Mouse (Mus musculus) CH12.LX (cell line): ENCODE measurements at regions not wholly inside any gene's neighbourhood (a gene's known extent, or its start where the extent isn't known, plus 50 kb on each side); places are given as distances from the start of the nearest gene placed in this dataset.

Experiments used
- CTCF ChIP-seq, 2 experiments: IDR thresholded peaks in 1 of 2; conservative IDR thresholded peaks in 1 of 2; 2 replicates each; pipeline ENCODE4 v1.5.1; 2011 to 2012; ENCODE audit warnings: low read depth in 2 of 2, low read length in 2 of 2, improper control_type of control experiment in 1 of 2, inconsistent platforms in 1 of 2, mild to moderate bottlenecking in 1 of 2, moderate library complexity in 1 of 2
- MAFK ChIP-seq: IDR thresholded peaks from 2 replicates; pipeline ENCODE4 v1.6.1; 2011; ENCODE audit warnings: low read length, improper control_type of control experiment; ENCODE audit not compliant: insufficient replicate concordance
- NRF1 ChIP-seq: IDR thresholded peaks from 2 replicates; pipeline ENCODE4 v1.6.1; 2014; ENCODE audit warnings: low read depth, mild to moderate bottlenecking, inconsistent platforms, low read length, improper control_type of control experiment, moderate library complexity
- PAX5 ChIP-seq: IDR thresholded peaks from 2 replicates; pipeline ENCODE4 v1.6.1; 2012; ENCODE audit warnings: low read length, inconsistent platforms, mixed read lengths
- POLR2A ChIP-seq: IDR thresholded peaks from 2 replicates; pipeline ENCODE4 v1.6.1; 2011; ENCODE audit warnings: low read depth, mild to moderate bottlenecking, improper control_type of control experiment, low read length
- RAD21 ChIP-seq: IDR thresholded peaks from 2 replicates; pipeline ENCODE4 v1.6.1; 2011; ENCODE audit warnings: low read depth, mild to moderate bottlenecking, low read length, improper control_type of control experiment, moderate library complexity
- ZMIZ1 ChIP-seq: IDR thresholded peaks from 2 replicates; pipeline ENCODE4 v1.6.1; 2012; ENCODE audit warnings: low read depth, mild to moderate bottlenecking, inconsistent platforms, low read length, improper control_type of control experiment

DNA sequence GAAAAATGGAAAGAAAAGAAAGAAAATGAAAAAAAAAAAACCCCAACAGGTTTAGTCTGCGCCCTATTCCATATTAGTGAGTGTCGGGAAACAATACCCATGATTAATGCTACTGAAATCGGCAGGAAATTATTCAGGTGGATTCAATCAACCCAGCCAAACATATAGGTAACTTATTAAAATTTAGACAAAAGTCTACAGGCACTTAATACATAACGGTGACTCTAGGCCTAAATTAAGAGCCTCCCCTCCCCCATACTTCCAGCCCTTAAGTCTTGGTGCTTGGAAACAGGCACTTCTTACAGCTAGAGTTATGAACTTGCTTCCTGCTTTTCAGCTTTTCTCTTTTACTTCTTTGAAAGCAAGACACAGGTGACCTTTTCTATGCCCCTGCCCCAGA is 74.7 kb upstream of the Spag17 start:
- TF ChIP-seq MAFK = no peak
- no peak for TF ChIP-seq POLR2A
- no peak for TF ChIP-seq CTCF (conservative IDR thresholded peaks at IDR 0.05 in 1 of 2, IDR thresholded peaks at IDR 0.05 in 1 of 2; ENCODE audit: low read depth in 2 of 2, low read length in 2 of 2)
- TF ChIP-seq ZMIZ1 = no peak
- no peak for TF ChIP-seq NRF1
- no peak for TF ChIP-seq RAD21
- no peak for TF ChIP-seq PAX5
